Mouse (Mus musculus): ENCODE measurements around the gene Vmn1r120.
"Not testable (repeated sequence)": the region's sequence is repeated elsewhere in the genome, so short reads cannot be mapped to it uniquely, and the experiment has no call there.

DNA sequence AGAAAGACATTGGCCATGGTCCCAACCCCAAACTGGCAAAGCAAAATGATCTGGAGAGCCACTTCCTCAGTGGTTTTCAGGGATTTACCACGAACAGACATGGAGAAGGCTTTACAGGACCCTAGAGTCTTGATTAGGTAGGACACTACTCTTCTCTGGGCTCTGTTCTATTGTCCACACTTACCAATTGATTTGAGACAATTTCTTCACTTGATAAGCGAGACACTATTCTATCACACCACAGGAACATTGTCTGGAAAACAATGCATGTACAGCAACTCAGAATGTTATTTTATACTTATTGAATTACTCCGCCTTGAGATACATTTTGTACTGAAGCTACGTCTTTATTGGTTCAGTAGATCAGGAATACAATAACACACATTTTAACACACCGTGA lies 44.8 kb upstream of the Vmn1r120 start, which contains the start of gene Vmn1r121:
- not testable (repeated sequence) for TF ChIP-seq CTCF, POLR2A (IDR thresholded peaks at IDR 0.05; ENCODE audit: extremely low read depth, insufficient read depth, low read length)
